Mouse (Mus musculus): ENCODE results near the gene Pitpnm1. TPM values are rescaled to one million over a fixed set of nuclear protein-coding genes. Genes with fewer than 3 reads are reported as not detected.

Gene Pitpnm1
- total and polyA plus RNA-seq, 3 experiments: 25.3 to 51.2 TPM; not detected in 1

DNA sequence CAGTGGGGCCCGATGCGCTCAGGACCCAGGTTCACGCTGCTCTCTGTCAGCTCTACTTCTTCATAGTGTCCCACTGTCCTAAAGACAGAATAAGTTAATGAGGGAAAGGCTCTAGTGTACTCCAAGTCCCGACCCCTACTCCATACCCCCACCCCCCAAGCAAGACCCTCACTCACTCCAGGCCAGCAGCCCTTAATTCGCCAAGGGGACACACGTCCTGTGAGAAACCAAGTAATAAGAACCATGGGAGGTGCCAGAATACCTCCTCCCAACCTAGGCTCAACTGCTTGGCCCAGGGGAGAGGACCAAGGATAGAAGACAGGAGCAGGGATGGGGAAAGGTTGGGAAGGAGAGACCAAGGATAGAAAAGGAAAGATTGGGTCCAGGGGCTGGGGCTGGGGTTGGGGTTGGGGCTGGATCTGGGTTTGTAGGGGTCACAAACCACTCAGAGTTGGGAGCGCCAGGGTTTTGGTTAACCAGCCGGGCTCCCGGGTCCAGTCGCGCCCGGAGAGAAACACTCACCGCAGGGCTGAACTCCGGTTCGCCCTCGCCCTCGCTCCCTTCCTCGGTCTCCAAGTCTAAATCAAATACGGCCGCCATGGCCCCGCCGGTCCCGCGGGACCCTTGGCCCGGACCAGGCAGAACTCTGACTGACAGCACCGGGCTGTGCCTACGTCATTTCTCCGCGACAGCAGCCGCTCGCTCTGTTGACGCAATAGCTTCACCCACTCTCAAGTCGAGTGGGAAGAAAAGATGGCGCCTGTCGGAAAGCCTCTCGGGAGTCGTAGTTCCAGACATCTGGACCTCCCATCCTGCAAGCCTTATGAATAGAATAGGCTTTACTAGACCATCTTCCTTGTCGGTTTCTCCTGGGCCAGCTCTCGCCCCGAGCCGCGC lies 63.1 kb downstream of the Pitpnm1 start, which contains the start of gene Rps6kb2:
TSS of gene Rps6kb2 (minus strand) at position 709 of the 897 bp plus-strand sequence.
- Histone ChIP-seq H3K4me1 (ENCODE audit: control insufficient read depth in 1 of 2, insufficient read depth in 2 of 2, low read length in 2 of 2) (peaks cover 2 to 20% of the 10 kb centered on the region in 2 experiments), H3K27me3 (ENCODE audit: control insufficient read depth in 1 of 2, insufficient read depth in 2 of 2, low read length in 2 of 2) (no peaks in the 10 kb centered on the region), H3K27ac (ENCODE audit: control insufficient read depth, low read depth, low read length) (peak within 1 kb of the TSS; percentile 50), H3K36me3 (ENCODE audit: control insufficient read depth in 1 of 2, insufficient read depth in 2 of 2, low read length in 2 of 2) (peaks cover 0 to 10% of the 10 kb centered on the region in 2 experiments; a peak in 3 of 4 replicates), H3K4me3 (ENCODE audit: control insufficient read depth in 1 of 2, insufficient read depth in 1 of 2, low read depth in 2 of 2, low read length in 2 of 2) (peak within 1 kb of the TSS; percentile 85 to 87), H3K79me2 (ENCODE audit: control insufficient read depth, insufficient read depth, low read length, poor library complexity) (peaks cover 4% of the 10 kb centered on the region), H3K9ac (ENCODE audit: control insufficient read depth, low read depth, low read length, poor library complexity, severe bottlenecking) (peak within 1 kb of the TSS; percentile 89), H3K9me3 (replicated peaks; ENCODE audit: insufficient read depth, low read length) (no peaks in the 10 kb centered on the region)
- peak; percentile 97 for DNase-seq (ENCODE audit: low read depth, low spot score)
- TF ChIP-seq MAX (IDR thresholded peaks at IDR 0.05; ENCODE audit: low read length) (no peak), E2F4 (IDR thresholded peaks at IDR 0.05; ENCODE audit: borderline replicate concordance, low read depth, low read length) (no peak), POLR2AphosphoS5 (IDR thresholded peaks at IDR 0.05; ENCODE audit: borderline replicate concordance, low read depth, low read length) (no peak), HCFC1 (IDR thresholded peaks at IDR 0.05; ENCODE audit: low read depth, low read length) (peak; percentile 100), SIN3A (IDR thresholded peaks at IDR 0.05; ENCODE audit: low read length) (peak; percentile 99), SMC3 (IDR thresholded peaks at IDR 0.05; ENCODE audit: low read depth, low read length) (no peak), MAZ (IDR thresholded peaks at IDR 0.05; ENCODE audit: low read depth, low read length) (no peak), ZC3H11A (IDR thresholded peaks at IDR 0.05; ENCODE audit: low read depth, low read length) (0 out of 2 replicates have a peak, but pooled peaks have one; percentile 27), ELF1 (IDR thresholded peaks at IDR 0.05; ENCODE audit: low read depth, low read length) (peak; percentile 64), GATA1 (IDR thresholded peaks at IDR 0.05; ENCODE audit: low read depth, low read length) (no peak), ZKSCAN1 (IDR thresholded peaks at IDR 0.05; ENCODE audit: low read depth, low read length) (no peak), EP300 (IDR thresholded peaks at IDR 0.05; ENCODE audit: low read depth in 1 of 2, low read length in 2 of 2) (no peak), CHD1 (IDR thresholded peaks at IDR 0.05; ENCODE audit: low read depth, low read length) (no peak), BHLHE40 (IDR thresholded peaks at IDR 0.05; ENCODE audit: borderline replicate concordance, low read depth, low read length) (no peak), TCF12 (IDR thresholded peaks at IDR 0.05; ENCODE audit: low read depth, low read length) (peak; percentile 64; the same call in 1 of the 2 replicates), RCOR1 (IDR thresholded peaks at IDR 0.05; ENCODE audit: low read depth, low read length) (no peak), TBP (IDR thresholded peaks at IDR 0.05; ENCODE audit: low read depth, low read length) (peak; percentile 76), UBTF (IDR thresholded peaks at IDR 0.05; ENCODE audit: borderline replicate concordance, insufficient read depth, low read depth, low read length) (no peak), ZMIZ1 (IDR thresholded peaks at IDR 0.05; ENCODE audit: low read depth, low read length) (0 out of 2 replicates have a peak, but pooled peaks have one; percentile 27), ZNF384 (IDR thresholded peaks at IDR 0.05; ENCODE audit: low read depth, low read length) (no peak), CHD2 (IDR thresholded peaks at IDR 0.05; ENCODE audit: low read length) (no peak), MYC (IDR thresholded peaks at IDR 0.05; ENCODE audit: low read depth, low read length) (0 out of 2 replicates have a peak, but pooled peaks have one; percentile 68), CTCF (IDR thresholded peaks at IDR 0.05 in 2 of 3, conservative IDR thresholded peaks at IDR 0.05 in 1 of 3; ENCODE audit: control insufficient read depth in 1 of 3, insufficient read depth in 1 of 3, low read depth in 2 of 3, low read length in 3 of 3, poor library complexity in 1 of 3, severe bottlenecking in 1 of 3) (no peak), GABPA (IDR thresholded peaks at IDR 0.05; ENCODE audit: low read depth, low read length) (no peak), POLR2A (IDR thresholded peaks at IDR 0.05; ENCODE audit: control insufficient read depth in 1 of 2, insufficient read depth in 1 of 2, low read depth in 1 of 2, low read length in 2 of 2, poor library complexity in 1 of 2) (peak in 1 of 2 experiments; percentile 80; a peak in 2 of 4 replicates), MEF2A (IDR thresholded peaks at IDR 0.05; ENCODE audit: extremely low read depth, insufficient replicate concordance, low read depth, low read length, poor library complexity, severe bottlenecking) (no peak), TAL1 (IDR thresholded peaks at IDR 0.05; ENCODE audit: low read length) (no peak), MXI1 (IDR thresholded peaks at IDR 0.05; ENCODE audit: low read depth, low read length) (peak; percentile 88), RAD21 (IDR thresholded peaks at IDR 0.05; ENCODE audit: low read depth, low read length) (no peak), MYB (IDR thresholded peaks at IDR 0.05; ENCODE audit: low read depth, low read length) (no peak), ETS1 (IDR thresholded peaks at IDR 0.05; ENCODE audit: low read depth, low read length) (peak; percentile 56; the same call in 1 of the 2 replicates), USF1 (IDR thresholded peaks at IDR 0.05; ENCODE audit: low read depth, low read length) (0 out of 2 replicates have a peak, but pooled peaks have one; percentile 32), KAT2A (conservative IDR thresholded peaks at IDR 0.05; ENCODE audit: low read depth, low read length) (peak; percentile 92), NELFE (IDR thresholded peaks at IDR 0.05; ENCODE audit: low read depth, low read length) (peak; percentile 61), MAFK (IDR thresholded peaks at IDR 0.05; ENCODE audit: borderline replicate concordance, low read depth, low read length) (no peak)
